Mouse (Mus musculus) induced T-regulatory cell, adult 2 months (primary cell): ENCODE results near the gene Gm42715.
A peak's percentile ranks its signal among the peaks of the same experiment; 100 is the strongest.

ENCODE experiments used
- DNase-seq: peaks from one replicate; pipeline ENCODE4 v3.0.0-alpha.2; 2012; ENCODE audit warnings: low read depth

Gene Gm42715

DNA sequence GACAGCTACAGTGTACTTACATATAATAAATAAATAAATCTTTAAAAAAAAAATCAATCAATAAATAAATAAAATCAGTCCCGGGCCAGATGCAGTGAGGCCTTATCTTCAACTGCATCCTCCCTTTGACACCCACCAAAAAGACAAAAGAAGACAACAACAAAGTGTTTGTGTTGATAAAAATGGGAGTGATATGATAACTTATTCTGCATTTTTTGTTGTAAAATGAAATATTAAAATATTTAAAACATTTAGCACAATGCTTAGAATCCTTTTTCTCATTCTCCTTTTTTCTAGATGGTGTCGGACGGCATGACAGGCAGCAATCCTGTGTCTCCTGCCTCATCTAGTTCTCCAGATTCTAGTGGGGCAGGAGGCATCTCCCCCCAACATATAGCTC is at the start of gene Gm42715:
Gene Gm42715 (plus strand): TSS at position 301 of the 400 bp plus-strand sequence.
- DNase-seq, result no peak

DNA sequence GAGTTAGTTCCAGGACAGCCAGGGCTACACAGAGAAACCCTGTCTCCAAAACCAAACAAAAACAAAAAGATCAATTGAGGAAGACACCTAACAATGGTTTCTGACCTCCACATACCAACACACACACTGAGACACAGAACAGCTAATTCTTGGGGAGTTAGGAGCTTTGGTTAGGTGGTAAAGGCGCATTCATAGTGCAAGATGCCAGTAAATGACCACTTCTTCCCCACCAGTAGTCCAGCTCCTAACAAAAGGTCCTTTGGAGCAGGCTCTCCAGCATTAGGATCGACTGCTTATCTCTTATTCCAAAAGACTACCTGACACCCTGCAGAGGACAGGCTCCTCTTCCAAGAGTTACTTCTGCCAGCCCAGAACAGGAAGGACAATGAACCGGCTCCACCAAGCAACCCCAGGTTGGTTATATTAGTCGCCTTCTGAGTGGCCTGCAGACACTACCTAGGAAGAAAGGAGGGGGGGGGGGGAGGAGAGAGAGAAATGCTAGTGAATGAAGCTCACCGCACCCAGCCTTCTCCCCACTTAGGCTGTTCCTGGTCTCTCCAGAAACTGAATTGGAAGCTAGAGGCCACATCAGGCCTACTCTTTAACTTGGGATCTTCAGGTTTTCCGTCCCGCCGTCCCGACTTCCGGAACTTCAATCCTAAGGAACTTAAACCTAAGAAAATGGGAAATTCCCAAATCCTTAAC is 49.2 kb upstream of the Gm42715 start:
- DNase-seq, result no peak

DNA sequence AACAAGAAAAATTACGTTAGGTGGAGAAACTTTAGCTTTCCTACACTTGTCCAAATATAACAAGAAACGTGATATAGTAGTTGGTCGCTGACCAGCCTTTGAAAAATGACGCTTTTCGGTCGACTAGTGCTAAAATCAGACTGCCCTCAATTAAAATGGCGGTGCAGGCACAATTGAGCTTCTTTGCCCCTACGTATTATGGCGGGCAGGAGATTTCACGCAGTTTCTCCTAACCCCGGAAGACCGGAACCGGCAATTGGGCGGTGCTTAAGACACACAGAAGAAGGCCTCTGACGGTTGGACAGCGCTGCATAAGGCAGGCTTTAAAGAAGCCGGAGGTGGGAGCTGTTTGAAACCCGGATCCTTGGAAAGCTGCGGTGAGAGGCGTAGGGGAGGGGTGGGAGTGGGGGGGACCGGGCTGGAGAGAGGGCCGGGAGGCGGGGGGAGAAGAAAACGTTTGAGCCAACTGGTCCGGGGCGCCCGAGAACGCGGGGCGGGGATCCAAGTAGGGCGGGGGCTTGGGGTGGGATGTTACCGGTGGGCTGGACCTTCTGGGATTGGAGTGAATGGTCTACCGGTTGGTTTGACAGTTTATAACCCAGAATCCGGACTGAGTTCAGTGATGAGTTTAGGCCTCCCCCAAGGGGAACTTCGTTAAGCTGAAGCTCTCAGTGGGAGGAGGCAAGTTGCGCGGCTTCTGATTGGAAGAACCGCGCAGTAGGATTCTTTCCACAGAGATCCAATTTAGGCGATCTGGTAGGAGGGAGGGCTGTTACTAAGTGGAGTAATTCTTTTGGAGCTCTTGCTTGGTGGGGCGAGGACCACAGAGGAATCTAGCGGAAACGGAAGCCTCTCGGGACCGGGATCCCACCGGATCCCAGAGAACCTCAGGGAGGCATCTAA is 48.4 kb upstream of the Gm42715 start:
- peak; percentile 98 for DNase-seq

DNA sequence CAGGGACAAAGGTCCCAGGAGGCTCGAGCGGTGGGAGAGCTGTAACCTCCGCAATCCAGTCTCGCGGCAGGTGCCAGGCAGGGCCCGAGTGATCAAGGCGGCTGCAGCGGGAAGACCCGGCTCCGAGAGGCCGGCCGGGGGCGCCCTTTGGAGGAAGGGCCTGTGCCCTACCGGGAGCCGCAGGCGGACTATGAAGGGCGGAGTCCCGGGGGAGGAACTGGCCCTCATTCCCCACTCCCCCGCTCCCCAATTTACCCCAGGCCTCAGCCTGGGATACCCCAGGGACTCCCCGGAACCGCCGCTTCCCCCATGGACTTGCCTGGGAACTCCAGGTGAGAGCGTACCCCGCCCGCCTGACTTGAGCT is 47.8 kb upstream of the Gm42715 start:
- no peak for DNase-seq

DNA sequence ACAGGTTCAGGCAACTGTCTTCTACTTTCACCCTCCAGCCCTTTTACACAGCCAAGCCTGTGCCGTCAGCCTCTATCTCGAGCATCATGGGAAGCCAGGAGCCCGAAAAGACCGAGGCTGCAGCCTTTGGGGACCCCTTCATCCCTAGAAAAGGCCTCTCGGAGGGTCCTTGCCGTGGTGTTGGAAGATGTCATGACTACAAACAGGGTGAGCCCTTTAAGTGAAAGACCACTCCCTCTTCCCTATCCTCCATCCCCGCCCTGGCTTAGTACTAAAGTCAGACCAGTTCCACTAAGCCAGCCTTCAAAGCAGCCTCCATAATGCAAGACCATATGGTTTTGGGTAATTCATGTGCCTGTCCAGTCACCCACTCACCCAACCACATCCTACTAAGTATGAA is 47.3 kb upstream of the Gm42715 start:
- no peak for DNase-seq

DNA sequence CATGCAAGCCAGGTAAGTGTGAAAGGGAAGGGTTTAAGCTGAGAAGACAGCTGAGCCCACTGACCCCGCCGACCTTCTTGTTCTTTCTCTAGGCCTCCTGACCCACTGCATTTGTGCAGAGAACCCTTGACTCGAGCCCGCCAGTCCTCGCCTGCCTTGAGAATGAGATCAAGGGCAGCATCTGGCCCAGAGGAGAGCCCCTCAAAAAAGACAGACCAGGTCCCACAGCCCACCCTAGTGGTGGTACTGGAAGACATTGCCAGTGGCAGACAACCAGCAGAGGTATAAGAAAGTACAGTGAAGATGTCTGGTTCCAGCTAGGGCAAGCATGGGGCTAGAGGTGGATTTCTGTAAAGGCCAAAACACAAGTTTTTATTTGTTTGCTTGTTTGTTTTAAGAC is 45.7 kb upstream of the Gm42715 start:
- DNase-seq, result no peak

DNA sequence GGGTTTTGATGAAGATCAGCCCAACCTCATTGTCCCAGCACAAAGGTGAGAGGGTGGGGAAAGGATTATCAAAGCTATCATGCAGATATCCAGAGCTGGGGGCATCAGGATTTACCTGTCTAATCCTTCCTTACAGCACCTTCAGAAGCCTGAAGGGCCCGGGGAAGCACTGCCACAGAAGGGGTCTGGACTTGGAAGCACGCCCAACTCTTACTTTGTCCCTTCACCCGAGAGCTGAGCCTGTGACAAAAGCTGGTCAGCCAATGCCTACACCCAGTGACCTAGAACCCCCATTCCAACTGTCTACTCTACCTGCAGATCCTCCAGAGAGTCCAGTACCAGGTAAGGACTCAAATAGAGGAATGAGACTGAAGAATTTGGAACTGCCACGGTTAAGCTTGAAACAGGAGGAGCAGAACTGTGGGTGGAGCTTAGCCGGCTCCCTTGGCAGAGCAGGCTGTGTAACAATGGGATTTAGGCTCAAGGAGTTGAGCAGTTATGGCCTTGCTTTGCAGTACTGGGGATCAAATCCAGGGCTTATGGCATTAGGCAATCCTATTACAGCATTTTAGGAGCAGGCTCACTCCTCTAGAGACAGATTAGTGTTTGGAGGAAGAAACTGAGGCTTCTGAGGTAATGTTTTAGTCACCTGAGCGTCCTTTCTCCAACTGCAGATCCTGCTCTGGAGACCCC is 44.9 kb upstream of the Gm42715 start:
- DNase-seq, result no peak

DNA sequence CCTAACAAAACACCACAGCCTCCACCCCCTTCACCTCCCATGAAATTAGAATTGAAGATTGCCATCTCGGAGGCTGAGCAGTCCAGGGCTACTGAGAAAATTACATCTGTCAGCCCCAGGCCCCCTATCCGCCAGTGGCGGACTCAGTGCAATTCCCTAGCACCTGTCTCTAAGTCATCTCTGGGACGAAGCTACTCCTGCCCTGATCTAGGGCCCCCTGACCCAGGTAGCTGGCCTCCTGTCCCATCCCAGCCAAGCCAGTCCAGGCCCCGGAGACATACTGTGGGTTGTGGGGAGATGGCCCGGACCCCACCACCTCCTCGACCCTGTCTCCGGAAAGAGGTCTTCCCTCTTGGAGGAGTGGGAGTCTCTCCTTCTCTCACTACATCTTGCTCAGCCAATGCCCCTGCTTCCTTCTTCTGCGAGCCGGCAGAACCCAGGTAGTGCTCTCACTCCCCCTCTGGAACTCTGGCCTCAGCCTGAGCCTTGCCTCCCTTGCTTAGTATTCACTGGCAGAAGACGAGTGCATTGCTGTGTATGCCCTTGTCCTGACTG is 44.1 kb upstream of the Gm42715 start:
- no peak for DNase-seq

DNA sequence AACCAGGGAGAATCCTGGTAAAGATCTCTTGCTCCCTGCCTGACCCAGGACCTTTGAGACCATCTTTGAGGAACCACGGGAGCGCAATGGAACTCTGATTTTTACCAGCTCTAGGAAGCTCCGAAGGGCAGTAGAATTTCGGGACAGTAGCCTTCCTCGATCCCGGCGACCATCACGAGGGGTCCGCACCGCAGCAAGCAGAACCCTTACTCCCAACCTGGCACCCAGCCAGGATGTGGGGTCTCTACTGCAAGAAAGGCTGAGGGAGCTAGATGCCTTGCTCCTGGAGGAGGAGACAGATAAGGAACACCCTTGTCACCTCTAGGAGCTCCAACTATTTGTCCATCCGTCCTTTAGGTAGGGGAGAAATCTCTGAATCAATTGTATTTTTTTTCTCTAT is 43.0 kb upstream of the Gm42715 start:
- no peak for DNase-seq

DNA sequence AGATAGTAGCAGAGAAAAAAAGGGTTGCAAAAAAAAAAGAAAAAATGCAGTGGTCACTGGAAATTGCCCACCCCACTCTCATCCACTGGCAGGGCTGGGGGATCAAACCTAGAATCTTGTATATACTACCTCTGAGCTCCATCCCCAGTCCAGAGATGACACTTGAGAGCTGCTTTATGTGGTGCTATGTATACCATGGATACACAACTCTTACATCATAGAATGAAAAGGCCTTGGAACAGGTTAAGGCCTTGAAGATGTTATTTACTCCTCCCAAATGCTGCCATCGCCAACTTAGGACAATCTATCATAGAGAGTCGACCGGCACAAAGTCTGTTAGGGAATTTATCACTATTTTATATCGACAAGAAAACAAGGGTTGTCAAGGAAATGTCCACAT is 42.5 kb upstream of the Gm42715 start:
- DNase-seq, result no peak

DNA sequence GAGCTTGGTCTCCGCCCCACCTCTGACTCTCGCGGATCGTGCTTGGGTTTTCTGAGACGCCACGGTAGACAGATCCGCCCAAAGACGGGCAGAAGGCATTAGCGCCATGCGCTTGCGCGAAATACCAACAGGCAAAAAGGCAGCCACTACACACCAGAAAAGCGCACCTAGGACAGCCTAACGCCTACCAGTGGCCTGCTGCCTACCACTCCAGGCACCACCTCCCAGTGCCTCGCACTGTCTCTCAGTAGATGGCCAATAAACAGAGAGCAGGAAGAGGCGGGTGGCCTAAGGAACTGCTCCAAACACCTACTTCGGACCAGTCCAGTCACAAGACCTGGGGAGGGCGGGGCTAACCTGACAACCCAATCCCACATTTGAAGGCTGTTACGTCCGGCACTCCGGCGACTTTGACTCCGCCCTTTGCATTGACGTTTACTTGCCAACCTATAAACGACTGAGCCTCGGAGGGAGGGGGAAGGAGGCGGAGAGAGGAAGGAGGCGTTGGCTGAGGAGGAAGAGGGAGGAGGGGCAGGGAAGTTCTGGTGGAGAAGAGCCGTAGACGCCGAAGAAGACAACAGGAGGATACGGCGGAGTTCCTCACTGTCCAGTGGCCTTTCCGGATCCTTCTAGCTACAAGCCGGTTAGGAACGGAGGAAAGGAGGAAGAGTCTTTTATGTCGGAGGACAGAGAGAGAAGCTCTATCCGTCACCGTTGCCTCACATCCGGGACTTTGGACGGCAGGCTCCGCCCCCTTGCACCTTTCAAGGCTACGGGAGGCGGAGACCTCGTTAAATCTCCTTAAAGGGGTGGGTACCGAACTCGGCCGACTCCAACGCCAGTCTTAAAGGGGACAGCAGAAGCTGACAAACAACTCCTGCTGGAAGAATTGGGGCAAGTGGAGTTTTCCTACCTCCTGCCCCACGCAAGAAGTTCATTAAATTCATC is 41.4 kb upstream of the Gm42715 start:
- DNase-seq, result peak; percentile 100

DNA sequence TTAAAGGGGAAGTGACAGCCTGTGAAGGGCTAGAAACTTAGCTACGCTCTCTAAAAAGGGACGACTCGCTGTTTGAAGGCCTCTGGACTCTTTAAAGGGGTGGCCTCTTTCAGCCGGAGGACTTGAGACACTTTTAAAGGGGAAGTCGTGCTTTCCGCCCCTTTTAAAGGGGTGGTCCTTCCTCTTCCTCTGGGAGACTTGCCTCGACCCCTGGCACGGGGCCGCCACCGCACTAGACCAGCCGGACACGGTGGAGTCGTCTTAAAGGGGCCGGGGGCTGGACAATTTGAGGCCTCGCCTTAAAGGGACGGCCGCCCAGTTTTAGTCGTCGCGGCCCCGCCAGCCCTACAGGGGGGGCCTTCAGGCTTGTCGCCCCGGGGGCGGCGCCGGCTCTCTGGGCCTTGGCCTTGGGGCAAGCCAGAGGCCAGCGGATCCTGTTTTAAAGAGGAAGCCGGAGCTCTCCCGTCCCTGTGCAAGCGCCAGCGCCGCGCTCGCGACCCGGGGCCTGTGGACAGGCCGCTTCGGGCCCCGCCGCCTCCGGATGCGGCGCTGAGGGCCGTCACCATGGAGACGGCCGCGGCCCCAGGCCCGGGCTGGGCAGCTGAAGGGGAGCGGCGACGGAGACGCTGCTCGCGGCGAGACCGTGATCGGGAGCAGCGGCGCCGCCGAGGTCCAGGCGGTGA is 40.6 kb upstream of the Gm42715 start, which contains the start of gene Fbrs:
Gene Fbrs (plus strand): TSS at position 565 of the 683 bp plus-strand sequence.
- peak; percentile 97 for DNase-seq

DNA sequence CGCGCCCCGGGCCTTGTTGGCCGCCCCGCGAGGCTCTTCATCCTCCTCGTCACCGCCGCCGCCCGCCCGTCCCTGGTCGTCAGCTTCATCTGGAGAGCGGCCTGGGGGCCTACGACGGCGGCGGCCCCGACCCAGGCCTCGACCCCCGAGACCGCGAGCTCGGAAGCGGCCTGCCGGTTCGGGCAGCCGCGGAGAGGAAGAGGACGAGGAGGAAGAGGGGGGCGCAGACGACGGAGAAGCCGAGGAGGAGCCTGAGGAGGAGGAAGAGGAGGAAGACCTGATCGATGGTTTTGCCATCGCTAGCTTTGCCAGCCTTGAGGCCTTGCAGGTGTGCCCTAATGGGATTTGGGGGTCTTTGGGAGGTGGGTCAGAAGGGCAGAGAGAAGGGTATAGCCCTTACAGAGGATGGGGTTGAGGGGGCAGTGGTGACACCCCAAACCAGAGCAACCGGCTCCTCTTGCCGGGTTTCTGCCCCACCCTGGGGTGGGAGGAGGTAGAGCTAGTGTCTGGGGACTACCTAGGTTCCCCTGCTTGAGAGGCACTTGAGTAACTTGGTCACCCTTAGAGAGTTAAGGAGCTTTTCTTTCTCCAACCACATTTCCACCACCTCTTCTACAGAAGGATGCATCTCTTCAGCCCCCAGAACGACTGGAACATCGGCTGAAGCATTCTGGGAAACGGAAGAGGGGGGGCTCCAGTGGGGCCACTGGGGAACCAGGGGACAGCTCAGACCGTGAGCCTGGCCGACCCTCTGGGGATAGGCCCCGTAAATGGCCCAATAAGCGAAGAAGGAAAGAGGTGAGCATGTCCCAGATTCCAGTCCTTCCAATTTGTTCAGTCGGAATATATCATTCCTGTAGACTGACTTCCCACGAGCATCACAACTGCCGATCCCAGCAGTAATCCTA is 39.8 kb upstream of the Gm42715 start:
- DNase-seq, result peak; percentile 50

DNA sequence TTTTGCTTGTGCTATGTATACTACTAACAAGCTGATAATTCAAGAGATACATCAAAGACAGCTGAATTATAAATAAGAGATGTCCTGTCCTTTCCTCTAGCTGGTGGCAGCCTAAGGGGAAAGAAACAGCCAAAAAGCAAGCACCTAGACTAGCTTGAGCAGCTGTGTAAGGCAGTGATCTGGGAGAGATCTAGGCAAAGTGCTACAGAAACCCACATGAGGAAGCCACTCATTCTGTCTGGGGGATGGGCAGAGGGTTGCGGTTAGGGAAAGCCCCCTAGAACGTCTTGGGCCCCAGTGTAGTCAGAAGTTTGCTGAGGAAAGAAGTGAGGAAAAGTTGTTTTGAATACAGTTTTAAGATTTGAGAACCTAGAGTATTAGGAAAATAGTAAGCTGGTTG is 39.1 kb upstream of the Gm42715 start:
- DNase-seq, result peak; percentile 91

DNA sequence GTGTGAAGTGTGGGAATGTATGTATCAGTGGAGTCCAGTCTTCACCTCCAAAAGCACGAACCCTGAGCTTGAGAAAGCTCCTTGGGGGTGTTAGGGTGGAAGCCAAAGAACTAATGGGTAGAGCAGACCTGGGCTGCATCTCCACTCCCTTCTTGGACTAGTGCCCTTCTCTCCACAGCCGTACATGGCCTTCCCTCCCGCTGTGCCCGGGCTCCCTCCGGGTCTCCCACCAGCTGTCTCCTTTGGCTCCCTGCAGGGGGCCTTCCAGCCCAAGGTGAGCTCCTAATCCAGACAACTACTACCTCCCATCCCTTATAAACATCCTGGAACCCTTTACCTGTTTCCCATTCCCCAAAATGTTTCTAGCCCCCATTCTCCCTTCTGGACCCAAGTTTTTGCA is 34.0 kb upstream of the Gm42715 start:
- DNase-seq, result no peak

DNA sequence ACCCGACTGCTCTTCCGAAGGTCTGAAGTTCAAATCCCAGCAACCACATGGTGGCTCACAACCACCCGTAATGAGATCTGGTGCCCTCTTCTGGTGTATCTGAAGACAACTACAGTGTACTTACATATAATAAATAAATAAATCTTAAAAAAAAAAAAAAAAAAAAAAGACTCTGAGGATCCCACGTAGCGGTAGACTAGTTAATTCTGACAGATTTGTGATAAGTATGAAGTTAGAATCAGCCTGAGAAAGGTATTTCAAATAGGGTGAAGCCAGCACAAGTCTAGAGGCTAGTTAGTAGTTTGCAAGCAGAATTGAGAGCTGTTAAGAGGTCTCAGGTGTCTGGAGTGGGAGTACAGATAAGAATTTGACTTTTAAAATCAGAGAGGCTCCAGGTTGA is 31.0 kb upstream of the Gm42715 start:
- peak; percentile 22 for DNase-seq

DNA sequence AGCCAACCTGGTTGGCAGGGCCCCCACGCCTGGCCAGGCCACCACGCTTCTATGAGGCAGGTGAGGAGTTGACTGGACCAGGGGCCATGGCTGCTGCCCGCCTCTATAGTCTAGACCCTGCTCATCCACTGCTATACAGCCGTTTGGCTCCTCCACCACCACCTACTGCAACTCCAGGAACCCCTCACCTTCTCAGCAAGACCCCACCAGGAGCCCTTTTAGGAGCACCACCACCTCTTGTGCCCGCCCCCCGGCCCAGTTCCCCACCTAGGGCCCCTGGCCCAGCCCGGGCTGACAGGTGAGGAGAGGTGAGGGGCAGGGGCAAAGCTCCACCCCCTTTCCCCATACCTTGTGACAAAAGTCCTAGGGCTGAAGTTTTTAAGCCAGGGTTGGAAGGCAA is 29.4 kb upstream of the Gm42715 start:
- DNase-seq, result no peak

DNA sequence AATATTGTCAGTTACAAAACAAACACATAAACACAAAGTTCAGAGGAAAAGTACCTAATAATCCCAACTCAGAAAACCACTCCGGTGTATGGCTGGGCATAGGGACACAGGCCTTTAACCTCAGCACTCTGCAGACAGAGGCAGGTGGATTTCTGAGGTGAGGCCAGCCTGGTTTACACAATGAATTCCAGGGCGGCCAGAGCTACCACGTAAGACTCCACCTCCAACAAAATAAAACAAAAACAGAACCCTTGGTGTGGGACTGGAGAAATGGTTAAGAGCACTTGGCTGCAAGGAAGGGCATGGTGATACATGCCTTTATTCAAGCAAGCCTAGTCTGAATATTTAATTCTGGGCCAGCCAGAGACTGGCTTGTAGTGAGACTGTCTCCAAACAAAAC is 27.5 kb upstream of the Gm42715 start:
- no peak for DNase-seq

DNA sequence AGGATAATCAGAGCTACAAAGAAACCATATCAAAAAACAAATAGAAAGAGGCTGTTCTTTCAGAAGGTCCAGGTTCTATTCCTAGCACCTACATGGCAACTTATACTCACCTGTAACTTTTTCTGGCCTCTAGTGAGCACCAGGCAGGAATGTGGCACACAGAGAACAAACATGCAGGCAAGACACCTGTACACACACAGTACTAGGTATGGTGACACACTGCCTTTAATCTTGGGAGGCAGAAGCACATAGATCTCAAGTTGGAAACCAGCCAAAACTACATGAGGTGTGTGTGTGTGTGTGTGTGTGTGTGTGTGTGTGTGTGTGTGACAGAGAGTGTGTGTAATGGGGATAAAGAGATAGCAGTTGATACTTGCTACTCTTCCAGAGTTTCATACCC is 24.7 kb upstream of the Gm42715 start:
- no peak for DNase-seq

DNA sequence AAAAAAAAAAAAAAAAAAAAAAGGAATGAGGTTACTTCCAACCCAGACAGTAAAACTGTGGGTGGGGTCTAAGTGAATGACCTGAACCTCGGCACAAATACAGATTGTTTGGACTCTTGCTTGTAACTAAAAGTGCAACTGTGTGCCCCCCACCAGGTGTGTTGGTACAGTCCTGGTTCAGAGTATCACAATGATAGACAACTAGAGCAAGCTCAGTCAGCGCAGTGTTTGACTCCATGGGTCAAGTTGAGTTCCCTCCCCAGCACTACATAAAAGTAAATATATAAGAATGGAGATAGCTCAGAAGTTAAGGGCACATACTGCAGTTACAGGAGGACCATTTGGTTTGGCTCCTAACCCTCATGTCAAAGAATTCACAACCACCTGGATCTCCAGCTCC is 22.0 kb upstream of the Gm42715 start:
- no peak for DNase-seq
